Mouse (Mus musculus) CH12.LX (cell line): Measurements from ENCODE around the gene Reln.

Experiments
- CHD2 ChIP-seq: IDR thresholded peaks from 2 replicates; pipeline ENCODE4 v1.6.1; 2011; ENCODE audit warnings: low read length, improper control_type of control experiment
- CTCF ChIP-seq, 2 experiments: IDR thresholded peaks in 1 of 2; conservative IDR thresholded peaks in 1 of 2; 2 replicates each; pipeline ENCODE4 v1.5.1; 2011 to 2012; ENCODE audit warnings: low read depth in 2 of 2, low read length in 2 of 2, improper control_type of control experiment in 1 of 2, inconsistent platforms in 1 of 2, mild to moderate bottlenecking in 1 of 2, moderate library complexity in 1 of 2
- E2F4 ChIP-seq: IDR thresholded peaks from 2 replicates; pipeline ENCODE4 v1.6.1; 2011; ENCODE audit warnings: low read depth, low read length, improper control_type of control experiment; ENCODE audit not compliant: insufficient replicate concordance
- HCFC1 ChIP-seq: IDR thresholded peaks from 2 replicates; pipeline ENCODE4 v1.6.1; 2012; ENCODE audit warnings: low read depth, mild to moderate bottlenecking, inconsistent platforms, low read length, improper control_type of control experiment
- JUN ChIP-seq: IDR thresholded peaks from 2 replicates; pipeline ENCODE4 v1.6.1; 2011; ENCODE audit warnings: low read depth, mild to moderate bottlenecking, low read length, improper control_type of control experiment, moderate library complexity; ENCODE audit not compliant: insufficient read depth
- MAX ChIP-seq: IDR thresholded peaks from 2 replicates; pipeline ENCODE4 v1.6.1; 2011; ENCODE audit warnings: low read length, improper control_type of control experiment
- MEF2A ChIP-seq: IDR thresholded peaks from 2 replicates; pipeline ENCODE4 v1.6.1; 2014; ENCODE audit warnings: low read depth, mild to moderate bottlenecking, inconsistent platforms, low read length, improper control_type of control experiment, borderline replicate concordance
- RAD21 ChIP-seq: IDR thresholded peaks from 2 replicates; pipeline ENCODE4 v1.6.1; 2011; ENCODE audit warnings: low read depth, mild to moderate bottlenecking, low read length, improper control_type of control experiment, moderate library complexity
- RCOR1 ChIP-seq: conservative IDR thresholded peaks from 2 replicates; pipeline ENCODE4 v1.6.1; 2012; ENCODE audit warnings: low read depth, mild to moderate bottlenecking, inconsistent platforms, low read length, improper control_type of control experiment
- SIN3A ChIP-seq: IDR thresholded peaks from 2 replicates; pipeline ENCODE4 v1.6.1; 2012; ENCODE audit warnings: low read length, improper control_type of control experiment, inconsistent platforms
- USF1 ChIP-seq: IDR thresholded peaks from 2 replicates; pipeline ENCODE4 v1.6.1; 2014; ENCODE audit warnings: low read depth, mild to moderate bottlenecking, inconsistent platforms, low read length, improper control_type of control experiment
- USF2 ChIP-seq: conservative IDR thresholded peaks from 2 replicates; pipeline ENCODE4 v1.6.1; 2011; ENCODE audit warnings: low read depth, low read length, improper control_type of control experiment
- ZKSCAN1 ChIP-seq: IDR thresholded peaks from 2 replicates; pipeline ENCODE4 v1.6.1; 2012; ENCODE audit warnings: low read depth, inconsistent platforms, low read length, improper control_type of control experiment, borderline replicate concordance

DNA sequence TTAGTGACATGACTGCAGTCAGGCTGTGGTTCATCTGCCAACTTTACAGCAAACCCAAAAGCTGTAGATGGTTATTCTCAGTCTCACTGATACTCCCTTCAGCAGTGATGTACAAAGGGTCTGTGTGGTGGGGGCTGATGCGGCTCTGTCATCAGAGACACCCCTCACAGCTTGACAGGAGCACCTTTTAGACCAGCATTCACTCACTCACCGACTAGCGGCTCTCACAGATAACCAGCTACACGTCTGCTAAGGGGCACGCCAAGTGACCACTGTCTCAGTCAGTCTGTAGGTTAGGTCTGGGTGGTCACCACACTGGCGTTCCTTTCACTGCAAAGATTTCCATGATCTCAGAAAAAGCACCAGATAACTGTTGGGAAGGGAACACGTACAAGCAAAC lies 2.0 kb downstream of the Reln start:
- TF ChIP-seq RAD21, result no peak
- no peak for TF ChIP-seq SIN3A
- TF ChIP-seq E2F4, result no peak
- TF ChIP-seq CHD2, result no peak
- TF ChIP-seq USF2, result no peak
- no peak for TF ChIP-seq CTCF (conservative IDR thresholded peaks at IDR 0.05 in 1 of 2, IDR thresholded peaks at IDR 0.05 in 1 of 2; ENCODE audit: low read depth in 2 of 2, low read length in 2 of 2)
- TF ChIP-seq RCOR1, result no peak
- no peak for TF ChIP-seq MEF2A
- TF ChIP-seq JUN, result no peak
- TF ChIP-seq HCFC1, result no peak
- no peak for TF ChIP-seq ZKSCAN1
- no peak for TF ChIP-seq MAX
- TF ChIP-seq USF1, result no peak
